Mouse (Mus musculus) olfactory bulb, adult 2 months (tissue): Measurements from ENCODE around the gene Ank3.

Experiments used
- CTCF ChIP-seq: fragments of 200-500 bp; IDR thresholded peaks from 2 replicates; pipeline ENCODE4 v1.5.1; 2012; ENCODE audit warnings: low read depth, mild to moderate bottlenecking, low read length, moderate library complexity; ENCODE audit not compliant: insufficient read depth
- POLR2A ChIP-seq: fragments of 200-500 bp; IDR thresholded peaks from 2 replicates; pipeline ENCODE4 v1.6.1; 2012; ENCODE audit warnings: mild to moderate bottlenecking, low read depth, low read length, moderate library complexity; ENCODE audit not compliant: insufficient read depth

DNA sequence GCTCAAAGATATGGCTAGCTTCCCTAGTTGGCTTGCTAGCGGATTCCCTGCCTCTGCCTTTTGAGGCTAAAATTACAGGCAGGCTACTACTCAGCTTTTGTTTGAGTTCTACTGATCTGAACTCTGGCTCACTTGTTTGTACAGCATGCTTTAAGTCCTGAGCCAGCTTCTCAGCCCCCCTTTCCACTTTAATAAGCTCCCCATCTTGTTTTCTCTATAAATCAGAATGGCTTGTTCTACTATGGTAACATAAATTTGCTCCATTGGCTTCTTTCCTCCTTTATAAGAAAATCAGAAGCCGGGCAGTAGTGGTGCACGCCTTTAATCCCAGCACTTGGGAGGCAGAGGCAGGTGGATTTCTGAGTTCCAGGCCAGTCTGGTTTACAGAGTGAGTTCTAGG lies 147.4 kb downstream of the Ank3 start:
- no peak for TF ChIP-seq POLR2A
- TF ChIP-seq CTCF: no peak
